Mouse (Mus musculus) testis, adult 10 weeks (tissue): Measurements from ENCODE around the gene Fez1. TPM values are rescaled to one million over a fixed set of nuclear protein-coding genes. Genes with fewer than 3 reads are reported as not detected.

Source experiments
- polyA plus RNA-seq: library from polyadenylated mRNA; stranded (reverse); fragments of 350-450 nt; fragmentation: Illumina TruSeq; extraction: RNeasy Lipid Tissue Mini Kit (QIAGEN cat#74804); gene quantifications from one replicate; pipeline ENCODE4 v1.2.3, GENCODE M21; 2014; ENCODE audit warnings: low read depth, low replicate concordance

Fez1 gene
- polyA plus RNA-seq = 10.2 TPM

GRCm38 (mm10) chr9:36821644-36822000 lies at the start of gene Fez1:
Fez1 (plus strand) TSS chr9:36821864.

GRCm38 (mm10) chr9:36796781-36797555 lies 24.7 kb upstream of the Fez1 start, which contains the start of gene Ei24:
Ei24 (minus strand) TSS chr9:36797393.

Other genes with a start within 250 kb of the Fez1 start
- gene Gm17689, start 239.2 kb upstream of the Fez1 start, polyA plus RNA-seq = not detected
- gene A630095E13Rik, start 178.5 kb upstream of the Fez1 start, polyA plus RNA-seq = 0.39 TPM
- gene Acrv1, start 128.6 kb upstream of the Fez1 start, polyA plus RNA-seq = 502 TPM
- gene Chek1, start 94.8 kb upstream of the Fez1 start, polyA plus RNA-seq = 42.3 TPM
- 220 TPM for gene Stt3a, start 54.2 kb upstream of the Fez1 start, polyA plus RNA-seq
- gene Ei24, start 24.5 kb upstream of the Fez1 start, polyA plus RNA-seq = 45.5 TPM